Mouse (Mus musculus): ENCODE data around the gene Vmp1.

Vmp1 gene

DNA sequence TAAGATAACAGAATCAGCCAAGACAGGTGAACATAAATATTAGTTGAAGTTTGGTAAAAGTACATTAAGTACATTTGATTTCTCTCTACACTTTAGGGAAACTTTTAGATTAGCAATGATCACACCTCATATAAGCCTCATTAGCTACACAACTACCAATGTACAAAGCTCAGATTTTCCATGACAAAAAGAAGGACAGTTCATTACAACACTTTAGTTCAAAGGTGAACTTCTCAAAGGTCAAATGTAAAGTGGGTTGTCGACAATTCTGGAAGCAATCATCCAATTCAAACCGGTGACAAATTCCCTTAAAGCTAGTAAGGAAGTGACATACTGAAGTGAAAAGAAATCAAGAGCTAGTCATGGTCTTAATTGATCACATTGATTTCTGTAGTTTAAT, 45.9 kb downstream of the Vmp1 start:
- DNase-seq (ENCODE audit: low read depth in 1 of 2, low spot score in 2 of 2) = no peak

DNA sequence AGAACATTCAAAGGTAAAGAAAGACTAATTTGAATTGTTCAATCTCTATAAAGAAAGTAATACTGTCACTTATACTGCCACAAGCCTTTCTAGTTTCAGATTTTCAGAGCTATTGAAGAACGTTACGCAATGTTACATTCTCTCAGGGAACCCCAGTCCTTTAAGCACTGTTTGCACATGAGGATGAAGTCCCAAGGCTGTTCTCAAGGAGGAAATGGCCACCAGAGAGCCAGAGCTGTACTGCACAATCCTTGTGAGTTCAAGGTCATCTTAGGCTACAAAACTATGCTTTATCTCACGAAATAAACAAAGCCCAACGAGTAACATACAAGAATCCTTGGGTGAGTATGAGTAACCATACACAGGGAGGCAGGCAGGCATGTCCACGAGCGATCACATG, 49.2 kb downstream of the Vmp1 start:
- DNase-seq (ENCODE audit: low read depth in 1 of 2, low spot score in 2 of 2) = no peak

DNA sequence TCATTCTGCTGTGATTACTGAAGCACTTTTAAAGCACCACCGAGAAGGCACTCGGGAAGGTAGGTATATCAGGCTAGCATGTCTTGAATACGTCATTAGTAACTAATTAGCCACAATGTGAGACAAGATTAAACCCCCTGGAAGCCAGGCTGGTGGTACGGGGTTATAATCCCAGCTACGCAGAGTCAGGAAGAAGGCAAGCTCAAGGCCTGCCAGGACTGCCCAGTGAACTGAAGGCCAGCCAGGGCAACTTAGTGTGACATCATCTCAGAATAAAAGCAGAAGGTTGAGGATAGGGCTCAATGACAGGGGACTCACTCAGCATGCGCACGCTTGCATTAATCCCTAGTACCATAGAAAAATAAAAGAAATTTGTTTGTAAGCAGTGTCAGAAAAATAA, 53.7 kb downstream of the Vmp1 start:
- no peak for DNase-seq (ENCODE audit: low read depth in 1 of 2, low spot score in 2 of 2)

DNA sequence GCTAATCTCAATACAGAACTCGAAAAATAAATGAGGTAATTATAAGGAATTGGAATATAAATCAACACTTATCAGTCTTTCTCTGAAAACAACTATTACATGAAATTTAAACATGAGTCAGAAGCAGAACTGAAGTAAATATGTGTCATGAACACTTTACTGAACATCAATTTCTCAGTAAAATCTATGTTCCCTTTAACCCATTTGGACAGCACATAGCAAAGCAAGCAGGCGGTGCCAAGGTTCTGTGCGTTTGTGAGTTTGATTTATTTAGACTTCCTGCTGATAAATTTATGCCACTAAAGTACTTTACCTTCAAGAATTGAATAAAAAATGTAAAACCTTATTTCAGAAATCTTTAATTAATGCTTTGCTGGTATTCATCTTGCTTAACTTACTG, 54.2 kb downstream of the Vmp1 start:
- no peak for DNase-seq (ENCODE audit: low read depth in 1 of 2, low spot score in 2 of 2)

DNA sequence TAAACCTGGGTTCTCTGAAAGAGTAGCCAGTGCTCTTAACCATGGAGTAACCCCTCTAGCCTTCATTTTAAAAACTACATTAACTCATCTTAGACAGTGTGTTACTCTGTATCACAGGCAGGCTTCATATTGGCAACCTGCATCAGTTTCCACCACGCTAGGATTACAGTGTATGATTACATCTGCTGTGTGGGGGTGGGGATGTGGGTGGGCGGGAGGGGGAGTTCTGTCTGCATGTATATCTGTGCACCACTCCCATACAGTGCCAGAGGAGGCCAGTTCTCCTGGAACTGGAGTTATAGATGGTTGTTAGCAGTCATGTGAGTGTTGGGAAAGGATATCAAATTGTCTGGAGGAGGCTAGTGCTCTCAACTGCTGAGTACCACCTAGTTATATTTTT, 55.2 kb downstream of the Vmp1 start:
- DNase-seq (ENCODE audit: low read depth in 1 of 2, low spot score in 2 of 2) = no peak

DNA sequence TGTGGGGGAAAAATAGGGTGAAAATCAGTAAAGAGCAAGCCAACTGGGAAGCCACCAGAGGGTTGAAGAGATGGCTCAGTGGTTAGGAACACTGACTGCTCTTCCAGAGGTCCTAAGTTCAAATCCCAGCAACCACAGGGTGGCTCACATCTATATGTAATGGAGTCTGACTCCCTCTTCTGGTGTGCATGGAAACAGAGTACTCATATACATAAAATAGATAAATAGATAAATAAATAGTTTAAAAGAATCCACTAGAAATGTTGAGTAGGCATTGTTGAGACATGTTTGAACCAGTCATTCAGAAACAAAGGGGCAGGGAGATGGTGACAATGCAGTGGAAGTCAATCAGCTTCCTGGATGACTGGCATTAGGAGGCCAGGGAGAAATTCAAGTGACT, 56.0 kb downstream of the Vmp1 start:
- DNase-seq (ENCODE audit: low read depth in 1 of 2, low spot score in 2 of 2) = no peak

DNA sequence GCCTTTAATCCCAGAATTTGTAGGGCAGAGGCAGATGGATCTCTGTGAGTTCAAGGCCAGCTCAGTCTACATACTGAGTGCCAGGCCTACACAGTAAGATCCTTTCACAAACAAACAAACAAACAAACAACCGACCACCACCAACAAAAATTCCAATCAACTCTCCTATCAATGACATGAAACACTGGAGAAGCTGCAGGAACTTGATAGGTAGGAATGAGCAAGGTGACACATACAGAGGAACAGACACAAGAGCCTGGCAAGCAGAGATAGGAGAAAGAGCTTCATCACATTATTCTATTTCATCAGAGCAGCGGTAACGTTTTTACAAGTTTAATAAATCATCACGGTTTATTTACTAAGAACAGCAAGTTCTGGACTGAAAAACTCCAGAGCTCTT, 56.9 kb downstream of the Vmp1 start:
- DNase-seq (ENCODE audit: low read depth in 1 of 2, low spot score in 2 of 2) = no peak

DNA sequence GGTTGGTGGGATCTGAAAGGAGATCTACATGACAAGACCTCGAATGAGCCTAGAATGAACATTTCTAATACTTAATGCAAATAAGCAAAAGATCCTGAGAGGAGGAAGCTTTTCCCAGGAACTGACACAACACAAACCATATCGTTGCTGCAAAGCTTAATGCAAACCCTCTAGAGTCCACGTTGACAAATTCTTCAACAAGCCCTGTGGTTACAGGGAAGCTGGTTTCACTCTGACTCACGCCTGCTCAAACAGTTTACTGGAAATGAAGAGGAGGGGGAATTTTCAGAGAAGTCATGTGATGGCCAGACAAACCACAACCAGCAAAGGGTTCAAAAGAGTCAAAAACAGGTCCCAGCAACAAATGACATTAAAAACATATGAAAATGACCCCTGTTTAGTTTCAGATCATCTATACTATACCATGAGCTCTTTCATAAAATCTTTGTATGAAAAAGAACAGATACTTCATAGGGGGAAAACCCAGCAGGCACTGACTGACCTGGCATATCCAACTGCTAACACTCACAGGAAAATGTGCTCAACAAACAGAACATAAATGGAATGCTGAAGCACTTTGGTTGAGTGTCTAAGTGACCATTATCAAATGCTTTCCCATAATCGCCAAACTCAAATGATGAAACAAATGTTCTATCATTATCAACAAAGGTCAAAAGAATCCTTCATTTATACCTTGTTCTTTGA, 59.2 kb downstream of the Vmp1 start:
- DNase-seq (ENCODE audit: low read depth in 1 of 2, low spot score in 2 of 2) = peak; percentile 48 to 50

DNA sequence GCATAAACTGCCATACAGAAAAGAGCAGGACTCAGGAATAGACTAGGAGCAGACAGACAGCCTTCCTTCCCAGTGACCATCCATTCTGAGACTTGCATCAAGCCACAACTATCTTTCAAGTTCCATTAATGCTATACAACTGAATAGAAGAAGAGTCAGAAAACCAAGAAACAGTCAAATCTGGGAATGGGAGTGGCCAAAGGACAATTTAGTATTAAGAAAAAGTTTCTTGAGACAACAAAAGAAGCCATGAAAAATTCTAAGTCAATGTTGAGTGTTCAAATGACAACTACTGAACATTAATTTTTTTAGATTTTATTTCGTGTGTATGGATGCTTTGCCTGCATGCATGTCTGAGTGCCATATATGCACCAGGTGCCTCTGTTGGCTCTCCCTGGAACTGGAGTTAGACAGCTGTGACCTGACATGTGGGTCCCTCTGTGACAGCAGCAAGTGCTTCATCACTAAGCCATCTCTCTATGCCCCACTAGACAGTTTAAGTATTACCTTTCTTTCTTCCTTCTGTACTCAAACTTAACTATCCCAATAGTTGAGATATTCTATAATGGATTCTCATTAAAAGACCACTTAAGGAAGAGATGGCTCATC, 60.1 kb downstream of the Vmp1 start:
- no peak for DNase-seq (ENCODE audit: low read depth in 1 of 2, low spot score in 2 of 2)

DNA sequence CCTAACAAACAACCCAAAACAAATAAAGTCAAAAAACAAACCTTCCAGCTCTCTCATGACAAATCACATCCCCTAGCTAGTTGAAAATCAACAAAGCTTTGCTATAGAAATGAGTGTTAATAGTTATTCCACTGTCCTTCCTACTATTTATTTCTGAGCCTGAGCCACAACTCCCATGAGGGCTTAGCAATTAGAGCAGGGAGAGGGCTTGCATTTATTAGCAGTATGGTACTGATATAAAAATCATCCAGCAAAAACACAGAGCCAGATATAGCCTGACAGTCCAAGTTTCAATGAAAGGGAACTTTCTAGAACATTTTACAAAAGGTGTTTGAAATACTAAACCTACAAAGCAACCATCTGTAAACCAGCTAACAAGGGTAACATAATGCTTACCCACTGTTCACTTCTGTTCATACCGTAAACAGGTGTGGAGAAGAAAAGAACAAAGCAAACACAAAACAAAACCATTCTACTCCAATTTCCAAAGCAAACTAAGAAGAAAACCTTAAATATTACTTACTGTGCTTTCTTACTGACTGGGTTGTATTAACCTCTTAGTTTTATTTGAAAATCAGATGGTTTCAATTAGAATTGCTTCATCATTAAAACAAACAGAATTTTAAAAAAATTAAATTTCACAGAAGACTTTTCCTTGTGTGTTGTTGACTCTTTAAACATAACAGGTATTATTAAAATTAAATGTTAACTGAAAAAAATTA, 61.3 kb downstream of the Vmp1 start:
- no peak for DNase-seq (ENCODE audit: low read depth in 1 of 2, low spot score in 2 of 2)

DNA sequence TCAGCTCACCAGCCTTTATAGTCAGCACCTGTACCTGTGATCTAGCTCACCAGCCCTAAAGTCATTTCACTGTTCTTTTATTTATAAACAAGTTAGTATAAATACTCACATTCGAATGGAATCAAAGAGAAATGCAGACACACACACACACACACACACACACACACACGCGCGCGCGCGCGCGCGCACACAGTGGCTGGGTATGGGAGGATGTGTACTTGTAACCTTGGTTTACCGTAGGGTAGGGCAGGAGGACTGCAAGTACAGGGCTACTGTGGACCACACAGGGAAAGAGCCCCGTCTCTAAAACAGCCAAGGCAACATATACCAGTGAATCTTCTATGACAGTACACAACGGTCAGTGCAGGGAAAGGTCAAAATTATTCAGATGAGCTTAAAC, 62.5 kb downstream of the Vmp1 start:
- DNase-seq (ENCODE audit: low read depth in 1 of 2, low spot score in 2 of 2) = no peak

DNA sequence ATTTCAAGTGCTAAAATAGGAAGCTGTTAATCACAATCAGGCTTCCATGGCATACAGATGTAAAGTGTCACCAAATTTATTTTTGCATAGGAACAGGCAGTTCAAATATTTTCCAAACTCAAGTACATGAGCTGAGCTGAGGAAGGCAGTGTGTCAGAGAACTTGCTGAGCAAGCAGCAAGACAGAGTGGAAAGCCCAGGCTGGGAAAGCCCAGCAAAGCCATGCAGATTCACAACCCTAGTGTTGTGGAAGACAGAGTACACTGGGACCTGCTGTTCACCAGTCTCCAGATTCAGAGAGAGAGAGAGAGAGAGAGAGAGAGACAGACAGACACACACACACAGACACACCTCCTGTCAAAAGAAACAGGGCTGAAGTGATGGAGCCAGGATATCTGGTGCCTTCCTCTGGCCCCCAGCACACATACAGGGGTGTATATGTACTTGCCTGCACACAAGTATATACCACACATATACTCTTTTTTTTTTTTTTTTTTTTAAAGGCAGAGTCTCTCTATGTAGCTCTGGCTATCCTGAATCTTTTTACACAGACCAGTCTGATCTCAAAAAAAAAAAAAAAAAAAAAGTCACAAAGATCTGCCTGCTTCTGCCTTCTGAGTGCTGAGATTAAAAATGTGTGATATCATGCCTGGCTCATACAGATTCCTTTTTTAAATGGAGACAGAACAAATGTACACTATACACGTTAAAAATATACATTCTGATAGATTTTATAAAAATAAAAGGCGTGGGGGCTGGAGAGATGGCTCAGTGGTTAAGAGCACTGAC, 64.9 kb downstream of the Vmp1 start:
- no peak for DNase-seq (ENCODE audit: low read depth in 1 of 2, low spot score in 2 of 2)

DNA sequence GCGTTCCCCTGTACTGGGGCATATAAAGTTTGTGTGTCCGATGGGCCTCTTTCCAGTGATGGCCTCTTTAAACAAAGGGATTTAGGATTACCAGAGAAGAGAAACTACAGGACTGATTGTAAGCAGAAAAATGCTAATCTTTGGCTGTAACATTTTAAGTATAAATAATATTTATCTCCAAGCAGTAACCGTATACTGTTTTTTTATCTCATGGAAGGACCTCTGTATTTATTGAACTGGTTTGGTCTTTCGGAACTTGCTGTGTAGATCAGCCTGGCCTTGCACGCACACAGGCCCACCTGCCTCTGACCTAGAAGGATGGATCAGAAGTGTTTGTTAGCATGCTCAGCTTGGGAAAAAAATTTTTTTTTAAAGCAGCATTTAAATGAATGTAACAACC, 69.0 kb downstream of the Vmp1 start:
- DNase-seq (ENCODE audit: low read depth in 1 of 2, low spot score in 2 of 2) = no peak

DNA sequence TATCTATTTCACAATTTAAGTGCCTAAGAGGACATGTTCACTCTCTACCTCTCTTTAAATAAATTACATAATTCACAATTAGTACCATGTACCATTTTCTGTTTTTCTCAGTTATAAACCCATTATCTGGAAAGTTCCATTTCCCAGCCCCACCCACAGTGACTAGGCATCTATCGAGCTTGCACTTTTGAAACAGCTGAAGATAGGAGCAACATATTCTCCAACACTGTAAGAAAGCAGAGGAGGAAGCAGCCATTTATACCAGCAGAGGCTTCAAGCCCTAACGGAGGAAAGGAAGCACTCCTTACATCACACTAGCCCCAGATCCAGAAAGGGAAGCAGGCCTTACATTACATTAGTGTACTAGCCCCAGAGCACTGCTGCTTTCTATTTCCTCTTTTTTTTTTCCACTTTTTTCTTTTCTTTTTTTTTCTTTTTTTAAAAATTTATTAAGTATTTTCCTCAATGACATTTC, 69.5 kb downstream of the Vmp1 start:
- peak; percentile 69 to 75 for DNase-seq (ENCODE audit: low read depth in 1 of 2, low spot score in 2 of 2)

DNA sequence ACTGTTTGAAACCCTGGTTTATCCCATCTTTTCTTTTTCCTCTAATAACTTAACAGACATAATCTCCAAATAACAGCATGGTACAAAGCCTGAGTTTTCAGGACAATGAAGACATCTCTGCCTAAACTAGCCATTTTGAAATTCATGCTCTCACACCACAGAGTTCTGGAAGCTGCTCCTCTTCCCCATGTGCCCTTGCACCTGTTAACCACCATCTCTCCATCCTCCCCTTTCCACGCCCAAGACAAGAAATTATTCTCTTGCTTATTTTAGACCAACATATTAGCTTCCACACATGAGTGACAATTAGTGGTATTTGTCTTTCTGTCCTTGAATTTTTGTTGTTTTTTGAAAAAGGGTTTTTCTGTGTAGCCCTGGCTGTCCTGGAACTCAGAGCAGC, 71.6 kb downstream of the Vmp1 start:
- DNase-seq (ENCODE audit: low read depth in 1 of 2, low spot score in 2 of 2) = no peak

DNA sequence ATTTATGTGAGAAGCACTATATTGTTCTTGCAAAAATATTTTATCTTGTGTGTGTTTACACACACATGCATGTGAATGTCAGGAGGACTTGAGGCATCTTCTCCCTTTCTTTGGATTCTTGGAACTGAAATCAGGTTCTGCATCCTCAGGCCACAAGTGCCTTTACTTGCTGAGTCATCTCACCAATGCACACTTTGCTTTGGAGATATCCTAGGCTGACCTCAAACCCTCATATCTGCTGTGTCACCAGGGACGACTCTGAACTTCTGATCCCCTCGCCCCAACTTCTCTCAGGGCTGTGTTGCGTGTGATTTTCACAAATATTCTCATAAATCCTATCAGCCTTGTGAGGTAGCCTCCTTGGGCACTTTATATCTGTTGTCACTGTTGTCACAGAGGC, 73.4 kb downstream of the Vmp1 start:
- DNase-seq (ENCODE audit: low read depth in 1 of 2, low spot score in 2 of 2) = no peak

DNA sequence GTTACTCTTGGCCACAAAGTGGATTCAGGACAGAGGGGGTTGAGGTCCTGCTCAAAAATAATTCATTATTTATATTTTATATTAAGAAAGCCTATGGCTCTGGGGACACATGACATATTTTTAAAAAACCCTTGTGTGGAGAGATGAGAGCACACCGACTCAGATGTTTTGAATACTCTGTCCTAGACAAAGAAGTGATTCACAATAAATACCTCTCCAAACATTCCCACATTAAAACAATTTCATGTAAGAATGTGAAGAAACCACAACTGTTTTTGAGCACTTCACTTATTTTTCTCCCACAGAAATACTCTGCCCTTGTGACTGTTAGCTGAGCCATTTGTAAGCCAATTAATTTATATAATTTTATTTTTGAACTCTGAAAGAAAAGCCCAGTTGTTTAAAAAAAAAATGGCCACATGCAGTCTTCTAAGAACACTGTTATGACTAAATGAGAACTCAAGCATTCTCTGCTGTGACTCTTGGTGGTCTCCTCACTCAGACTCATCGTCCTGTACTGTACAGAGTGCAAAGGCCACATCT, 75.8 kb downstream of the Vmp1 start:
- DNase-seq (ENCODE audit: low read depth in 1 of 2, low spot score in 2 of 2) = no peak

DNA sequence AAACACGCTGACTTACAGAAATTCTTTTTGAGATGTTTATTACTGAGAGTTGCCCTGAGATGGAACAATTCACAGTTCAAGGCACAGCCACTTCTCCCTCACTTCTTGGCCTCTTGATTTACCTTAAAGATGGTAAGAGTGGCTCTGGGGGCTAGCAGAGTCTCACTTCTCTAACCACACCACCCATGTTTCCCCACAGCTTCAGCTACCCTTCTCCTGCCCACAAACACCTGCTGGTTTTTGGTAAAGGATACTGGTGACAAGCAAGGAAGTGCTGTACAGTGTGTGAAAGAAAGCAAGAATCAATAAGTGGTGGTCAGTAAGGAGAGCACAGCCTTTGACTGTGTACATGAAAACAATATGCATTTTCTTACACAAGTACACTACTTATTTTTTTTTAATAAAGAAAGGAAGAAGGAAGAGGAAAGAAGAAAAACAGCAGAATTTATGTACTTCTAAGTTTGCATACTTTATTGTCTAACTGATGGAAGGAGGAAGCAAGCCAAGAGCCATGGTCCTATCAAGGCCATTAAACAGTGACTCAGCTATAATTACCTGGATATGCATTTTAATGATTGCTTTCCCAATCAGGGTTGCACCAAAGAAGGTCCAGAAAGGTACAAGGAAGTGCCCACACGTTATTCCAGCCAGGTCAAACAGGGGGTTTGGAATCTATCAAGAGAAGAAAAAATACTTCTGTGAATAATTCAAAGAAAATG, 76.9 kb downstream of the Vmp1 start:
- DNase-seq (ENCODE audit: low read depth in 1 of 2, low spot score in 2 of 2) = no peak

DNA sequence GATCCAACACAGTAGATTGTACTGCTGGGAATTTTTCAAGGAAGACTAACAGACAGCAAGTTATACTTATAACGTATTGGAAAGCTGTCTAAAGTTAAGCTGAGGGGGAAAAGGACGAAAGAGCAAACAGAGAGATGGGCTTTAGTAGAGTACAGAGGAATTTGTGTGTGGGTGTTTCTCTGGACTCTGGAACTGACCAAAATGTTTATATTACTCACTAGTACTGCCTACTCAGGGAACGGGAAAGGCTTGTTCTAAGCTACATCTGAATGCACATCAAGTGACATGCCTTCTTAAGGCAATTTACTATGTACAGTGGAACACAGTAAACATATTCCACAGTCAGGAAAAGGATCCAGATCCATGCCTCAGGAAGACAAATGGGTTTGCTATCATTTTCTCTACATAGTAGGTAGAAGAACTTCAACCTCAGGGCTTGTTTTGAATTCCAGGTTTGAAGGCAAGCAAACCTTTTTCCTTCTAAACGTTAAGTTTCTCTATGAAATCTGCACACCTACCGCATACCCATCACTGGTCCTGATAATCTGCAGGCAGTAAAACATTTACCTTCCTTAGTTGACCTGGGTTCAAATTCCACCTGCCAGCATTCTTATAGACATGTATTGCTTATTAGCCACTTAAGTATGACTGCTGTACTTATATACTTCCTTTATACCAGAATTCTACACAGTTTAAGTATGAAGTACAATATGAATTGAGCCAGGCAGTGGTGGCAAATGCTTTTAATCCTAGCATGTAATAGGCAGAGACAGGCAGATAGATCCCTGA, 78.7 kb downstream of the Vmp1 start:
- DNase-seq (ENCODE audit: low read depth in 1 of 2, low spot score in 2 of 2) = no peak

DNA sequence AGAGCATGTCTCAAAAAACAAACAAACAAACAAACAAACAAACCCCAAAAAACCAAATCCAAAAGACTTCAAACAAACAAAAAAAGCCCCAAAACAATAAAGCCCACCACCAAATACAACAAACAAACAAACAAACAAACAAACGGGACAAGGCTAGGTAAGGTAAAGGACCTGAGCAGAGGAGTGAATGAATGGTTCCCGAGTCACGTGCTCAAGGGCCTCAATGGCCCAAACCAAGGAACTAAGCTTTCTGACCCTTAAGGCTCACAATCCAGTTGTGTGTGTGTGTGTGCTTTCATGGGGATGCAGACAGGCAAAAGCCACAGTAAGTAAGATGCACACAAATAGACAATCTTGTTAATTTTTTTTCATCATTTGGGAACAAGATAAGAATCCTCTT, 79.3 kb downstream of the Vmp1 start:
- no peak for DNase-seq (ENCODE audit: low read depth in 1 of 2, low spot score in 2 of 2)
